Mouse (Mus musculus): Measurements from ENCODE around the gene 1700109H08Rik. TPM values are rescaled to one million over a fixed set of nuclear protein-coding genes. Genes with fewer than 3 reads are reported as not detected.

Gene 1700109H08Rik
- 0.74 and 1.4 TPM in 2 replicates for polyA plus RNA-seq (2015; fragmentation: Nextera tagmentation; extraction: Ambion mirVana)

DNA sequence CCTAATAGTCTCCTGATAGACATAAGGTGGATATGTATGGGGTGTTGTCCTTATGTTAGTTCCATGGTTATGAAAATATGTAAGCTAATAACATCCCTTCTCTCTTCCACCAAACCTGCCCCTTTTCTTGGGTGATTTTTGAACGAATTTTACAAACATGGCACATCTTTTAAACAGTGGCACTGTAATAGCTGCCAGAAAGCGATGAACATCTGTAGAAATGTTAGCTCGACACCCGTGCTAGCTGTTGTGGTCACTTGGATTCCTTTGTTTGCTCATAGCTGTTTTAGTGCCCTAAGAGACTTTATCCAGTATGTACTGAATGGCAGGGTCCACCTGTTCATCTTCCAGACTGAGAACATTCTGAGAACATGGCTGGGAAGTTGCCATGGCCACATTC is at the start of gene 1700109H08Rik:
Gene 1700109H08Rik, plus strand, starts transcription at position 301 of the 400 bp plus-strand sequence.

DNA sequence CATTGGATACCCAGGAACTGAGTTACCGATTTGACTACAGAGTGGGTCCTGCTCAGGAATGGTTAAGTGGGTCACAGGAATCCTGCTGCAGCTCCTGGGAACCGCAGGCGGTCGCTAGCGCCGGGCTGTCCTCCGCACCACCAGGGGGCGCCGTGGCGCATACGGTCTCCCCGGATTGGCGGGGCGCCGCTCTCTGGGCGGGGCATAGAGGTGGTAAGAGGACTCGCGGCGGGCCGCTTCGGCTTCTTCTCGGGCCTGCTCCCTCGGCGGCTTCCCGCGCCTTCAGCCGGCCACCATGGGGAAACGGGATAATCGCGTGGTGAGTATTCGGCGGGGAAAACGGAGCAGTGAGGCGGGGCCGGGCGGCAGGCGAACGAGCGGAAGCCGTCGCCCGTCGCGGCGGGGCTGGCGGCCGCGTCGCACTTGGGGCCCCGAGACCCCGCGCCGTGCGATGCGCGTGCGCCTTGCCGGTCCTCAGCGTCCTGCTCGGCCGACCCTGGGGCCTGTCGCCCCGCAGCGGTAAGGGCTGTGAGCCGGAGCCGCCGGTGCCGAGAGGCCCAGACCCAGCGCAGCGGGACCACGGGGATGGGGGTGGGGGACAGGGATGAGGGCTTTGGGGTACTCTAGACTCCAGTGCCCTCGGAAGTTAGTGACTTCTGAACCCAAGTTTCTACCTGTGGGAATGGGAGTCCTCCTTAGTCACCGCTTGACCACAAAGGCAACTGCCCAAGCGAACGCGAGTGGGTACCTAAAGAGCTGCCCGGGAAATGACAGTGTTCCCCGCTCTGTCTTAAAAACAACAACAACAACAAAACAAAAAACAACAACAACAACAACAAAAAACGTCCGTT is 27.5 kb upstream of the 1700109H08Rik start, which contains the start of gene Fam133b:
Gene Fam133b, plus strand, starts transcription at position 205 of the 851 bp plus-strand sequence.

DNA sequence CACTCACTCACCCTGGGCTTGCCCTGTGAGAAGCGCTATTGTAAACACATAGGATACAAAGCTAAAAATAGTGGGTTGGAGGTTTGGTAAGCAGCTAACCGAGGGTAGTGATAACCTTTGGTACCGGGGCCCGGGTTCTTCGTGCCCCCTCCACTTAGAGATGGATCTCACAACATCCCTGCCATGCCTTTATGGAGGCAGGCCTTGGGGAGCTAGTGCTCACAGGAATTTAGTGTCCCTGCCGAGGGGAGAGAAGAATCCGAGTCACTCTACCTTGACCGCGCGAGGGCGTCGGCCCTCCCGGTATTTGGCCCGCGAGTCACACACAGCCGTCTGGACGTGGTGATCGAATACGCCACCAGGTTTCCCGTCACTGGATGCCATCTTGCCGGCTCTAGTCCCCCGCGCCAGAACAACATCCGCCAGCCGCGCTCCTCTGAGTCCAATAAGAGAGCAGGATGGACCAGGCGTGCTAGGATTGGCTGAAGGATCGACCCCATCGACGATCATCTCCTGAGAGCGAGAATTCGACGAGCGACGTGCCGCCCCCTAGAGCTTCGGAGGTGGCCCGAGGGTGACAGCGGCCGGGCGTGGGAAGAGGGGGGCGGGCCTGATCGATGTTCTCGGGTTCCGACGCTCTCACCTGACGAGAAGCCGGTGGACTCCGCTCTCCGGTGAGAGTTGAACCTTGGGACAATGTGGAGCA is 24.5 kb downstream of the 1700109H08Rik start, which contains the start of gene Pex1:
Gene Pex1, plus strand, starts transcription at position 374 of the 706 bp plus-strand sequence.

DNA sequence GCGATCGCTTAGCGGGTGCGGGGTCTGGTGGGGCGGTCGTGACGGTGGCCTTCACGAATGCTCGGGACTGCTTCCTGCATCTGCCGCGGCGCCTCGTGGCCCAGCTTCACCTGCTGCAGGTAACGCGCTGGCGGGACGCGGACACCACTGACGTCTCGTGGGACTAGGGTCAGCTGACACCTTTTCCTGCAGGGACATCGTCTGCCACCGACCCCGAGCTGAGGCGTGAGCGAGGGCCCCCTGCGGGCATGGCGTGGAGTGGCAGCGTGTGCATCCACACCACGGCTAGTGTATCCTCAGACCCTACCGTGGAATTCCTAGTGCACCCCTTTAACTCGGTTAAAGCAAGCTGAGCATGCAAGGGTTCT is 25.0 kb downstream of the 1700109H08Rik start, which contains the start of gene Rbm48:
Gene Rbm48, minus strand, starts transcription at position 187 of the 368 bp plus-strand sequence.

Other genes with a start within 250 kb of the 1700109H08Rik start
- gene Cdk6, start 230.1 kb upstream of the 1700109H08Rik start, polyA plus RNA-seq (2015; fragmentation: Nextera tagmentation; extraction: Ambion mirVana): 7.7 and 9.6 TPM in 2 replicates
- gene Fam133b, start 27.7 kb upstream of the 1700109H08Rik start, polyA plus RNA-seq (2015; fragmentation: Nextera tagmentation; extraction: Ambion mirVana): 14.7 TPM in 2 replicates
- 7.6 and 8.1 TPM in 2 replicates for gene Pex1, start 24.5 kb downstream of the 1700109H08Rik start, polyA plus RNA-seq (2015; fragmentation: Nextera tagmentation; extraction: Ambion mirVana)
- 5.0 and 5.7 TPM in 2 replicates for gene Rbm48, start 25.0 kb downstream of the 1700109H08Rik start, polyA plus RNA-seq (2015; fragmentation: Nextera tagmentation; extraction: Ambion mirVana)
- gene Tmbim7, start 79.6 kb downstream of the 1700109H08Rik start, polyA plus RNA-seq (2015; fragmentation: Nextera tagmentation; extraction: Ambion mirVana): 0.15 TPM in 1 of 2 replicates, not detected in the other
- gene Gatad1, start 85.6 kb downstream of the 1700109H08Rik start, polyA plus RNA-seq (2015; fragmentation: Nextera tagmentation; extraction: Ambion mirVana): 47.5 and 53.9 TPM in 2 replicates
- gene Ankib1, start 231.4 kb downstream of the 1700109H08Rik start, polyA plus RNA-seq (2015; fragmentation: Nextera tagmentation; extraction: Ambion mirVana): 4.8 and 5.0 TPM in 2 replicates
- gene Krit1, start 231.6 kb downstream of the 1700109H08Rik start, polyA plus RNA-seq (2015; fragmentation: Nextera tagmentation; extraction: Ambion mirVana): 22.0 and 23.7 TPM in 2 replicates

All from skeletal muscle tissue, postnatal 0 days (tissue).